Mouse (Mus musculus) olfactory bulb, adult 2 months (tissue): ENCODE data around the gene Olfr823.

Experiments used
- CTCF ChIP-seq: fragments of 200-500 bp; IDR thresholded peaks from 2 replicates; pipeline ENCODE4 v1.5.1; 2012; ENCODE audit warnings: low read depth, mild to moderate bottlenecking, low read length, moderate library complexity; ENCODE audit not compliant: insufficient read depth
- POLR2A ChIP-seq: fragments of 200-500 bp; IDR thresholded peaks from 2 replicates; pipeline ENCODE4 v1.6.1; 2012; ENCODE audit warnings: mild to moderate bottlenecking, low read depth, low read length, moderate library complexity; ENCODE audit not compliant: insufficient read depth

- TF ChIP-seq CTCF (no peak), POLR2A (no peak)
Measured at GRCm38 (mm10) chr10:130070910-130071309, 44.3 kb downstream of the Olfr823 start, which contains the start of gene Olfr822.
